Mouse (Mus musculus): Measurements from ENCODE around the gene Sik2.

- TF ChIP-seq POLR2A (IDR thresholded peaks at IDR 0.05; ENCODE audit: low read depth, low read length) (no peak), CTCF (conservative IDR thresholded peaks at IDR 0.05 in 1 of 2, IDR thresholded peaks at IDR 0.05 in 1 of 2; ENCODE audit: low read depth in 2 of 2, low read length in 2 of 2) (no peak), ELF1 (IDR thresholded peaks at IDR 0.05; ENCODE audit: low read depth, low read length) (no peak), MYC (IDR thresholded peaks at IDR 0.05; ENCODE audit: low read depth, low read length) (no peak), CHD2 (IDR thresholded peaks at IDR 0.05; ENCODE audit: low read length) (no peak), TCF12 (IDR thresholded peaks at IDR 0.05; ENCODE audit: low read depth, low read length) (no peak), EP300 (IDR thresholded peaks at IDR 0.05; ENCODE audit: low read length) (no peak), POLR2AphosphoS2 (IDR thresholded peaks at IDR 0.05; ENCODE audit: low read depth, low read length) (no peak), MAZ (IDR thresholded peaks at IDR 0.05; ENCODE audit: low read depth, low read length) (no peak), UBTF (IDR thresholded peaks at IDR 0.05; ENCODE audit: low read depth, low read length) (no peak)
Measured at GRCm38 (mm10) chr9:51021123-51021795, 12.4 kb upstream of the Sik2 start.
